In the genomic region with DNA sequence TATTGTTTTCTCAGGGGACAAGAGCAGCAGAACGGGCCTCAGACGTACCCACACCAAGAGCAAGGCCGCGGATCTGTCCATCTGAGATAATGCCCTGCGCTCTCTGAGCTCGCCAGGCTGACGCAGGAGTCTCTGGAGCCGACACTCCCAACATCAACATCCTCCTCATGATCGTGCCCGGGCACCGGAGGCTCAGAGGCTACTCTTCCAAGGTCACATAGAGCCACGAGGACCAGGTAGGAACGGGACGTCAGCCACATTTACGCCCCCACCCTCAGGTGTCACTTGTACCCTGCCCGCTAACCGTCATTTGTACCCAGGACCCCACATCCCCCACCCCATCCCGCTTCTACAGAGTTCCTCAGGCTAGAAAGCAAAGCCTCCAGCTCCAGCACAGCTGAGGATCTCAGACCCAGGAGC, we compare ENCODE assay signal across 8 mouse cellular contexts. TPM values are rescaled to one million over a fixed set of nuclear protein-coding genes. Genes with fewer than 3 reads are reported as not detected.
A peak's percentile ranks its signal among the peaks of the same experiment; 100 is the strongest.
DNase-seq lines count a peak whose midpoint lies in the region; ATAC-seq and TF ChIP-seq lines count a peak whose summit lies in the region.

No protein-coding gene starts in this region.

- TF ChIP-seq EP300 in heart, postnatal 0 days (IDR thresholded peaks at IDR 0.05; ENCODE audit: low read depth): no peak

- no peaks in the 10 kb centered on the region for H3K27me3 ChIP-seq in heart, postnatal 0 days (ENCODE audit: control insufficient read depth, insufficient read depth, low read length)
- no peaks in the 10 kb centered on the region for H3K27me3 ChIP-seq in limb, embryonic 12.5 days

- H3K36me3 ChIP-seq in heart, postnatal 0 days (replicated peaks; ENCODE audit: control insufficient read depth, insufficient read depth, low read length): peaks cover 10% of the 10 kb centered on the region; the same call in 1 of the 2 replicates
- peaks cover 13% of the 10 kb centered on the region for H3K36me3 ChIP-seq in limb, embryonic 12.5 days

- no peak for TF ChIP-seq CTCF in heart, postnatal 0 days (IDR thresholded peaks at IDR 0.05; ENCODE audit: low read depth)

- peak overlapping the region; percentile 71 for H3K9ac ChIP-seq in heart, postnatal 0 days (replicated peaks; ENCODE audit: low read depth, low read length)
- peak overlapping the region; percentile 85 for H3K9ac ChIP-seq in limb, embryonic 12.5 days (replicated peaks)

- peak; percentile 47 for DNase-seq in heart, postnatal 0 days (ENCODE audit: low spot score)
- DNase-seq in heart, adult 18-20 months: no peak
- peak; percentile 64 for DNase-seq in NIH3T3 (ENCODE audit: low read depth)
- peak; percentile 10 for DNase-seq in fibroblast of lung, adult 2 months (ENCODE audit: low read depth)
- DNase-seq in mesoderm, embryonic 11.5 days (ENCODE audit: low read depth, low spot score): peak; percentile 43
- no peak for DNase-seq in retina, postnatal 1 day
- no peak for DNase-seq in B cell, adult 2 months

- peak; percentile 30 for ATAC-seq in heart, postnatal 0 days (ENCODE audit: insufficient read depth, low read depth)
- ATAC-seq in limb, embryonic 12.5 days (ENCODE audit: insufficient number of reproducible peaks, insufficient read depth, low FRiP score, low TSS enrichment, low read depth): peak; percentile 67

- H3K27ac ChIP-seq in heart, postnatal 0 days (ENCODE audit: low read depth): peak overlapping the region; percentile 63
- H3K27ac ChIP-seq in limb, embryonic 12.5 days: peak overlapping the region; percentile 70

- H3K4me3 ChIP-seq in heart, postnatal 0 days (ENCODE audit: low read depth, low read length): peak overlapping the region; percentile 70
- peak overlapping the region; percentile 76 for H3K4me3 ChIP-seq in limb, embryonic 12.5 days (replicated peaks)

- peaks cover 7% of the 10 kb centered on the region; the same call in 1 of the 2 replicates for H3K4me1 ChIP-seq in heart, postnatal 0 days (ENCODE audit: control insufficient read depth, insufficient read depth)
- peaks cover 27% of the 10 kb centered on the region for H3K4me1 ChIP-seq in limb, embryonic 12.5 days (replicated peaks)

- 1% methylated on average over 18 of the region's 18 CpGs for WGBS in heart, postnatal 0 days
- WGBS in limb, embryonic 12.5 days: under 1% methylated on average over 18 of the region's 18 CpGs

- peak overlapping the region; percentile 99 for H3K4me2 ChIP-seq in heart, postnatal 0 days (ENCODE audit: low read depth, low read length)
- H3K4me2 ChIP-seq in limb, embryonic 12.5 days: peak overlapping the region; percentile 94

- H3K9me3 ChIP-seq in heart, postnatal 0 days (replicated peaks; ENCODE audit: control insufficient read depth, low read length): no peaks in the 10 kb centered on the region
- H3K9me3 ChIP-seq in limb, embryonic 12.5 days: no peaks in the 10 kb centered on the region

RNA-seq across cellular contexts. Expression of a gene that starts 0.4 kb away (rescaled TPM):
- total RNA-seq in heart, postnatal 0 days (2014; rRNA removed; ENCODE audit: low replicate concordance): 48.3 and 88.8 TPM in 2 replicates
- polyA plus RNA-seq in heart, postnatal 0 days (2015; fragmentation: Nextera tagmentation; extraction: Ambion mirVana): 35.9 and 39.7 TPM in 2 replicates
- 10 to 100 TPM in 1 of 2 experiments, 1 to 10 TPM in 1; 9.7 to 17.7 TPM for total RNA-seq in heart, adult 18-20 months (2021)
- 58.2 and 62.2 TPM in 2 replicates for polyA plus RNA-seq in limb, embryonic 12.5 days (2016; fragmentation: Nextera tagmentation; extraction: Ambion mirVana)

RNA-seq across cellular contexts. Expression of a gene that starts 20.4 kb away (rescaled TPM):
- total RNA-seq in heart, postnatal 0 days (2014; rRNA removed; ENCODE audit: low replicate concordance): 62.9 and 84.8 TPM in 2 replicates
- polyA plus RNA-seq in heart, postnatal 0 days (2015; fragmentation: Nextera tagmentation; extraction: Ambion mirVana): 7.1 and 7.8 TPM in 2 replicates
- total RNA-seq in heart, adult 18-20 months (2021): 10 to 100 TPM; 76.7 to 79.6 TPM
- 11.8 and 14.9 TPM in 2 replicates for polyA plus RNA-seq in limb, embryonic 12.5 days (2016; fragmentation: Nextera tagmentation; extraction: Ambion mirVana)

RNA-seq across cellular contexts. Expression of a gene that starts 26.2 kb away (rescaled TPM):
- not detected in 2 replicates for total RNA-seq in heart, postnatal 0 days (2014; rRNA removed; ENCODE audit: low replicate concordance)
- polyA plus RNA-seq in heart, postnatal 0 days (2015; fragmentation: Nextera tagmentation; extraction: Ambion mirVana): not detected in 2 replicates
- not detected for total RNA-seq in heart, adult 18-20 months (2021)
- not detected in 2 replicates for polyA plus RNA-seq in limb, embryonic 12.5 days (2016; fragmentation: Nextera tagmentation; extraction: Ambion mirVana)

RNA-seq across cellular contexts. Expression of a gene that starts 27.2 kb away (rescaled TPM):
- total RNA-seq in heart, postnatal 0 days (2014; rRNA removed; ENCODE audit: low replicate concordance): 15.3 and 31.9 TPM in 2 replicates
- 12.1 and 15.0 TPM in 2 replicates for polyA plus RNA-seq in heart, postnatal 0 days (2015; fragmentation: Nextera tagmentation; extraction: Ambion mirVana)
- total RNA-seq in heart, adult 18-20 months (2021): 1 to 10 TPM; 2.9 to 5.9 TPM
- polyA plus RNA-seq in limb, embryonic 12.5 days (2016; fragmentation: Nextera tagmentation; extraction: Ambion mirVana): 55.4 and 55.5 TPM in 2 replicates

RNA-seq across cellular contexts. Expression of a gene that starts 27.6 kb away (rescaled TPM):
- total RNA-seq in heart, postnatal 0 days (2014; rRNA removed; ENCODE audit: low replicate concordance): 5.2 and 5.9 TPM in 2 replicates
- 0.97 and 1.2 TPM in 2 replicates for polyA plus RNA-seq in heart, postnatal 0 days (2015; fragmentation: Nextera tagmentation; extraction: Ambion mirVana)
- 1 to 10 TPM; 4.7 to 5.5 TPM for total RNA-seq in heart, adult 18-20 months (2021)
- polyA plus RNA-seq in limb, embryonic 12.5 days (2016; fragmentation: Nextera tagmentation; extraction: Ambion mirVana): 4.5 and 5.5 TPM in 2 replicates

Comparison
In these comparisons a context has a peak if more than half of its experiments do, and no peak if none do; other contexts are left out.
1. DNase-seq: peak in heart, postnatal 0 days (single experiment), NIH3T3 (single experiment), fibroblast of lung, adult 2 months (single experiment) and mesoderm, embryonic 11.5 days (single experiment); none in heart, adult 18-20 months (0 of 2), retina, postnatal 1 day (single experiment) and B cell, adult 2 months (0 of 2).